Mouse (Mus musculus) ovary, postnatal 36 days (tissue): ENCODE measurements around the gene Slc38a10.

Experiments used
- DNase-seq: peaks from one replicate; pipeline ENCODE4 v3.0.0; 2022; ENCODE audit warnings: low spot score, mixed read lengths

The Slc38a10 gene

DNA sequence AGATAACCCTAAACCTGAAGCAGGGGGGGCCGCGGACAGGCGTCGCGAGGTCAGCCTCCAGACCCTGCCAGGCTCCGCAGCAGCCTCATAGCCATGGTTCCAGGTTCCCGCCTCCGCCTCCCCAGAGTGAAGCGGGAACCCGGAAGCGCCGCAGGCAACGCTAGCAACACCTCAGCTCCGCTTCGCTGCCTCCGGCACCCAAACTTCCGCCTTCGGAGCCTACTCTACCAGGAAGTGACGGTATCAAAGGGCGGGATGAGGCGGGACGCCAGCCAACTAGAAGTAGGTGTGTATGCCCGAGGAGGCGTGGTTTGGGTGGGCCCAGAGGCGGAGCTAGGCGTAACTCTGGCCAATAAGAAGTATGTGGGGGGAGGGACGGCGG is at the start of gene Slc38a10:
Gene Slc38a10 (minus strand): TSS at position 234 of the 382 bp plus-strand sequence.
- DNase-seq = peak; percentile 100

DNA sequence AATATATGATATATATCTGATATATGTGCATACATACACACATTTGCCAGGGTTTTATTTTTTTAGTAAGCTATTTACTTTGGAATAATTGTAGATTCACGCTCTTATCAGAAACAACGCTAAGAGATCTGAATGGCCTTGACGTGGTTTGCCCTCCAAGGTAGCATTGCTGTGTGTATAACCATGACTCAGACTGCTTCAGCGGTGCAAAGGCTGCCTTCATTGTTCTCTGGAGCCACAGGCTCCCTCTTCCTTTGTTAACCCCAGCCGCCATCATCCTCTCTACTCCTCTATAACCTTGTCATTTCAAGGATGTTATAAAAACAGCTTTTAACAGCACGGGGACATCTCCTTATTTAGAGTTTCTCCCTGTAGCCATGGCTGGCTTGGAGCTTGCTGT is 49.5 kb upstream of the Slc38a10 start:
- DNase-seq = no peak

- no peak for DNase-seq
Observed at GRCm38 (mm10) chr11:120199766-120200165, 48.6 kb upstream of the Slc38a10 start.

- DNase-seq = no peak
Observed at GRCm38 (mm10) chr11:120198831-120199230, 47.7 kb upstream of the Slc38a10 start.

- no peak for DNase-seq
Observed at GRCm38 (mm10) chr11:120190526-120191412, 39.6 kb upstream of the Slc38a10 start.

DNA sequence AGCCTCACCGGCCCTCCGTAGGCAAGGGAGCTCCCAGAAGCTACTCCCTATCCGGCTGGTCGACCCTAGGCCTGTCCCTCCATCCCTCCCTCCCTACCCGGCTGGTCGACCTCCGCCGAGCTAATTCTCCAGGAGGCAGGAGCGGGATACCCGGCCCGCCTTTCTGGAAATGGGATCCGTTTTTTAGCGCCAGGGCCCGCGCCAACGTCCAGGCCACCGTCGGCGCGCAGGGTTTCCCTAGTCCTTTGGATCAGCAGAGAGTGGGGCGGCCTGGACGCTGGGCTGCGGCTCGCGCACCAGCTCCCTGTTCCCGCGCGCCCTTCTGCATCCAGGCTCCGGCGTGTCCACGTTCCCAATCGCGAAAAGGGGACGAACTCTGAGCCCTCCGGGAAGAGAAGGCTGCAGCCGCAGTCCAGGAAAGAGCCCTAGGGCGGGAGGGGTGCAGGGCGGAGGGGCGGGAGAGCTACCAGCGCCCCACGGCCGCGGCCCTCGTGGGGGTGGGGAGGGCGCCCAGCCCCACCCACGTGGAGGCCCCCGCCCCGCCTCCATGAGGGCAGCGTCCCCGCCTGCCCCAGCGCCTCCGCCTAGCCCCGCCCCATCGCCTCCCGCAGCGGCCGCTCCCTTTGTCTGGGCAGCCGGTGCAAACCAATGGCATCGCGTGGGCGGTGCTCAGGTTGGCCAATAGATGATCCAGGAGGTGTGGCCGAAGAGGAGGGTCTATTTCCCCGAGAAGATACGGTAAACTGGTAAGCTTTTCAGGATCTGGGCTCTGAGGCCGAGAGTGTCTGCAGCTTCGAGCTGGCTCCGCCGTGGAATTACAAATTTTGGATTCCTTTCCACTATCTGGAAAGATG is 38.5 kb upstream of the Slc38a10 start:
- DNase-seq = peak; percentile 99

GRCm38 (mm10) chr11:120188481-120189441 is 37.6 kb upstream of the Slc38a10 start:
- DNase-seq = no peak

DNA sequence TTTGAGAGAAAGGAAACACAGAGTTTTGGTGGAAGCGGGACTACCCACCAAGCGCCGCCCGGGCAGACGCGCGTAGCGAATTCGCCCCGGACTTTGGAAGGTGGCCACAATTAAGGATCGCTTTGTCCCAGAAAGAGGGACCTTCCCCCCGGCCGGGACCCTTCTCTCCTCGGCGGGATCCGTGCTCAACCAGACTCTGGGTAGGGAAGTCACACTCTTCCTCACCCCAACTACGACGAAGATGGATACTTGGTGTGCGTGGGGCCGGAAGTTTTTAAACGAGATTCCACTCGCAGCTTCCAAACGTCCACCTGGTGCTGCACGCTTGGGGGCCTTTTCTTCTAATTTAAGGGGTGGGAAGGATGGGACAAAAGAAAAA is 36.9 kb upstream of the Slc38a10 start:
- DNase-seq = peak; percentile 47

GRCm38 (mm10) chr11:120187236-120188101 is 36.3 kb upstream of the Slc38a10 start:
- DNase-seq = no peak

- peak; percentile 48 for DNase-seq
Observed at GRCm38 (mm10) chr11:120186821-120187235, 35.7 kb upstream of the Slc38a10 start.

GRCm38 (mm10) chr11:120186145-120186740 is 35.1 kb upstream of the Slc38a10 start:
- no peak for DNase-seq

DNA sequence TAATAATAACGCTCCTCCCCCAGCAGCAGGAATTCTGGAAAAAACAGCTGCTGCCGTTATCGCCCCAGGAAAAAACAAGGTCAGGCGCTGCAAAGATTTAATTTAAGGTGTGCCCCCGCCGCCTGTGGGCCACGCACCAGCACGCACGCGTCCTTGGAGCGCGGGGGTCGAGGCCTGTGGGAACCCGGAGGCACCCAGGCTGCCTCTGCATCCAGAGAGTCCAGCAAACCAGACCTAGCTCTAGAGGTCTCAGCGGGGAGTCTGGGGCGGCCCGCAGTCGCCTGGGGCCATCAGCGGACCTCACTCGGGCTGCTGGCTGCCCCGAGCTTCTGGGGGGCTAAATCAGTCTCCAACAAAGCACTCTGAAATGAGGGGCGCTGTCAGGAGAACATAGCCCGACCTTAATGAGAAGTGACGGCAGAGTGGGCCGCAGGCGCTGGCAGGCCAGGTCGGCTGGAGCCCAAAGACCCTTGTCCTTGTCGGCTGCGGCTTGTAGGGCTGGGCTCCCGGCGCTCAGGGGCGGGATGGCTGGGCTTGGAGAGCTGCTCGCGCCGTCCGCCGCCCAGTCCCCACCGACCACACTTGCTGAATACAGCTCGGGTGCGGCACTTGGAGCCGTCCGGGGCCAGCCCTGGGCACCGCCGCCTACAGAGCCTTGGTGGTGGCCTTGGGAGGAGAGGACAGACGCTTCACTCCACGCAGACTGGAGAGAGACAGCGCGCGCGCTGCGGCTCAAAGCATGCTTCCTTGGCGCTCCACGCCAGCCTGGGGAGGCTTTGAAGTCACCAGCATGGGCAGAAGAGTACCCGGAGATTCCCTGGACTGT is 34.4 kb upstream of the Slc38a10 start:
- DNase-seq = peak; percentile 79

DNA sequence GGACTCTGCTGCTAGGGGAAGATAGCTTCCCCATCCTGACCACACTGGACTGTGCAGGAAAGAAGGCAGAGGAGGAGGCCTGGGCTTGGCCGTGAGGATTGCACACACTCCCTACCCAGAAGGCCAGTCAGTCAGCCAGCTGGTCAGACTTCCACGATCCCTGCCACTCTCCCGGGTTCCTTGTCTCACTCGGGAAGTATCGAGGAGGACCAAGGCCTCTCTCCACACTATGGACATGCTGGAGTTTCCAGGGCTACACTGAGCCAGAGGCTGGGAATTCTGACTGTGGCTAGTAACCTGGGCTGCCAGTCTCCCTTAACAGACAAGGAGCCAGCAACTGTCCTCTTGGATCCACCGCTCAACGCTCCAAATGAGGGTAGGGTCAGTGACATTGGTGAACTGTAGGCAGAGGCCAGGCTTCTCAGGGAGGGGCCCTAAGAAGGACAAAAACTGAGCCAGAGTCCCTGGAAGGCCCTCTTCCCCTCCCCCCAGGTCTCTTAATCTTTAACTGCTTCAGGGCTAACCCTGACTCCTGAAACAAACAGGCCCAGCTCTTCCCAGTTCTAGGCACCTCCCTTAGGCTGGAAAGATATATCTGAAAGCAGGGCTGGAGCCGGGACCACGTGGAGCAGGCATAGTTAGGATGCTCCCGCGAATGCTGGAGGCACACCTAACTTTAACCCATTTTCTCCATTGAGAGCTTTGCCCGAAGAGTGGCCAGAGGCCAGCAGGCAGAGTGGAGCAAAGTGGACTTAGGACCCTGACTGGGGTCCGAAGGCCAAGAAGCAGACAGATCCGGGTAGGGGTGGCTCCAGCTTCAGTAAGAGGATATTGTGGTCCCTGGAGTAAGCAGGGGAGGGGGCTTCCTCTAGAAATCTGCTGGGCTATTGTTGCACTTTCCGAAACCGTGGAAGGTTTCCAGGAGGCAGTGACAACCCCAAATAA is 33.5 kb upstream of the Slc38a10 start:
- peak; percentile 63 for DNase-seq

GRCm38 (mm10) chr11:120183708-120184107 is 32.6 kb upstream of the Slc38a10 start:
- DNase-seq = no peak

DNA sequence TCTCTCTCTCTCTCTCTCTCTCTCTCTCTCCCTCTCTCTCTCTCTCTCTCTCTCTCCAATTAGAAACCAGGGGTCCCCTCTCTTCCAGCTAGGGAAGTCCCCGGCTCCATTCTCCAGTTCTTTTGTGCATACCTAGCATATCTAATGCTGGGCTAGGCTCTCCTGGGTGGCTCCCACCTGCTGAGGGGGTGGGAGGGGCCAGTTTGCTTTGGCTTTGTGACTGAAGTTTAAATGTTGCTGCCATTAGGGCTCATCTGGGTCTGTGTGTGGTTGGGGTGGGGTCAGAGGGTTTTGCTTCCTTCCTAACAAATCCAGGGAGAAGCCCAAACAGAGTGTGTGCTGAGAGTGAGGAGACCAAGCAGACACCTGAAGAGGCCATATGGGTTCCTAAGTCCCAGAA is 32.0 kb upstream of the Slc38a10 start:
- no peak for DNase-seq

GRCm38 (mm10) chr11:120182396-120183030 is 31.4 kb upstream of the Slc38a10 start:
- DNase-seq = no peak

DNA sequence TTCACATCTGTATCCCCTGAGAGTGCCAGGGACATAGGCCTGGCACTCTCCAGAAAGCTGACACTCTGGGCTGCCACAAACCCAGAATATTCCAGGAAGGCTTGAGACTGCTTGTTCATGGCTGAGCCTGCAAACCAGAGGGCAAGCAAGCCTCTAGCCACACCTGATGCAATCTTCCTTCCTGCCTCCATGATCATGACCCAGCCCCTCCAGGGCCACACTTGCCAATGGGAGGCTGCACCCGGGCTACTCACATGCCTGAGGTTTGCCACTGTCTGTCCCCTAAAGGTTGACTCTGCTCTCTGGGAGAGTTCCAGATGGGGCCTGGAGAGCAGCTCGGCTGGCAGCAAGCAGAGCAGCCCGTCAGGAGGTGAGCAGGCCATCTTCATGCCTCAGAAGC is 30.2 kb upstream of the Slc38a10 start:
- no peak for DNase-seq

DNA sequence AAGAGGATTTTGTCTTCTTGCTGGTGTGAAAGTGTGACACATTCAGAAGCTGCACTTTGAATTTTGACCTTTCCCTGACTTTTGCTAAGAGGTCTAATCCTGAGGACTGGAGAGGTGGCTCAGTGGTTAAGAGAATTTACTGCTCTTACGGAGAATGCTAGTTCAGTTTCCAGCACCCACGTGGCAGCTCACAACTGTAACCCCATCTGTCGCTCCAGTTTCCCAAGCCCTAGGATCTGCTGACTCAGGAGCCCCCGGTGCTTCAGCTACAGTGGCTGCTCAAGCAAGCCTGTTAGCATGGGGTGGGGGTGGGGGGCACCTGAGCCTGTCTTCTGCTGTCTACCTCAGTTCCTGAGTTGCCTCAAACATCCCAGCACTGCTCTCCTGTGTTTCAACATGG is 28.2 kb upstream of the Slc38a10 start:
- DNase-seq = no peak
